Mouse (Mus musculus) myocyte (in vitro differentiated cells): Measurements from ENCODE around the gene Siglecg. TPM values are rescaled to one million over a fixed set of nuclear protein-coding genes. Genes with fewer than 3 reads are reported as not detected.

Experiments
- H3K27me3 ChIP-seq: one replicate; pipeline ENCODE4 v1.6.1; 2011; ENCODE audit not compliant: control insufficient read depth, insufficient read depth, insufficient read length
- H3K36me3 ChIP-seq: one replicate; pipeline ENCODE4 v1.6.1; 2011; ENCODE audit not compliant: control insufficient read depth, insufficient read depth
- H3K4me2 ChIP-seq: one replicate; pipeline ENCODE4 v1.6.1; 2011; ENCODE audit warnings: low read depth, control low read depth
- H3K4me3 ChIP-seq: one replicate; pipeline ENCODE4 v1.5.1; 2011; ENCODE audit warnings: mild to moderate bottlenecking, control low read depth, moderate library complexity
- H3K79me2 ChIP-seq: one replicate; pipeline ENCODE4 v1.6.1; 2011; ENCODE audit not compliant: control insufficient read depth, insufficient read depth
- H3ac ChIP-seq: one replicate; pipeline ENCODE4 v1.6.1; 2011; ENCODE audit not compliant: control insufficient read depth, insufficient read length
- MYOD1 ChIP-seq, 3 experiments: IDR thresholded peaks; one replicate each; pipeline ENCODE4 v1.6.1; 2011; ENCODE audit warnings: control low read depth in 2 of 3, low read depth in 2 of 3, mild to moderate bottlenecking in 2 of 3, moderate library complexity in 1 of 3; ENCODE audit not compliant: insufficient read length in 2 of 3, control insufficient read depth in 1 of 3
- MYOG ChIP-seq, 3 experiments: IDR thresholded peaks; one replicate each; pipeline ENCODE4 v1.6.1; 2011; ENCODE audit warnings: control low read depth in 2 of 3, low read depth in 2 of 3, mild to moderate bottlenecking in 2 of 3; ENCODE audit not compliant: insufficient read length in 2 of 3, control insufficient read depth in 1 of 3, insufficient read depth in 1 of 3
- POLR2A ChIP-seq: IDR thresholded peaks from one replicate; pipeline ENCODE4 v1.6.1; 2011; ENCODE audit warnings: low read depth, mild to moderate bottlenecking, control low read depth, moderate library complexity; ENCODE audit not compliant: insufficient read length
- REST ChIP-seq: IDR thresholded peaks from one replicate; pipeline ENCODE4 v1.6.1; 2011; ENCODE audit warnings: mild to moderate bottlenecking, control low read depth, moderate library complexity; ENCODE audit not compliant: insufficient read depth, insufficient read length
- SRF ChIP-seq: IDR thresholded peaks from one replicate; pipeline ENCODE4 v1.6.1; 2011; ENCODE audit warnings: low read depth; ENCODE audit not compliant: control insufficient read depth, insufficient read length
- TCF3 ChIP-seq: IDR thresholded peaks from one replicate; pipeline ENCODE4 v1.6.1; 2011; ENCODE audit warnings: low read depth, control low read depth; ENCODE audit not compliant: insufficient read length
- polyA plus RNA-seq: library from polyadenylated mRNA; unstranded; fragments of >200 nt; fragmentation: generic; extraction: Trizol; gene quantifications from one replicate; pipeline ENCODE4 v1.2.1, GENCODE M21; 2012; ENCODE audit warnings: missing spikeins

Gene Siglecg
- polyA plus RNA-seq, 1 experiment = 1.0 TPM

DNA sequence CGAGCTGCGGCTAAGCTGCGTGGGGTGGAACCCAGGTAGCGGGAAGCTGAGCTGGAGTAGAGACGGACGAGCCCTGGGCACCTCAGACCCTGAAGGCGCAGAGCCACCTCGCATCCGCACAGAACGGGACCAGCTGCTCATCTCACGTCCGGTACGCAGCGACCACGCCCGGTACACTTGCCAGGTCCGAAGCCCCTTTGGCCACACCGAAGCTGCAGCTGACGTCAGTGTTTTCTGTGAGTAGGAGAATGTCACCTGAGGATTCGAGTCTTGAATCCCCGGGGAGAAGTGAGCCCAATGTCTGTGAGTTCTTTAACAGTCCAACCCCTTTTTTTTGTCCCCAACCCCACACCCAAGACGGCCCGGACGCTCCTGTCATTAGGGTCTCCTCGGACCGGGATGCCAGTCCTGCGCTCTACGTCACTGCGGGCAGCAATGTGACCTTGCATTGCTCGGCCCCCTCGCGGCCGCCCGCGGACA is 56.9 kb downstream of the Siglecg start:
- TF ChIP-seq REST = no peak
- peak in 1 of 3 experiments; percentile 2 for TF ChIP-seq MYOD1 (IDR thresholded peaks at IDR 0.05; ENCODE audit: control insufficient read depth in 1 of 3, insufficient read length in 2 of 3, low read depth in 2 of 3)
- Histone ChIP-seq H3K4me2 (peak overlapping the region; percentile 97), H3K79me2 (no peaks in the 10 kb centered on the region), H3K36me3 (no peaks in the 10 kb centered on the region), H3K4me3 (peak overlapping the region; percentile 32), H3K27me3 (no peaks in the 10 kb centered on the region), H3ac (no peak overlapping the region)

DNA sequence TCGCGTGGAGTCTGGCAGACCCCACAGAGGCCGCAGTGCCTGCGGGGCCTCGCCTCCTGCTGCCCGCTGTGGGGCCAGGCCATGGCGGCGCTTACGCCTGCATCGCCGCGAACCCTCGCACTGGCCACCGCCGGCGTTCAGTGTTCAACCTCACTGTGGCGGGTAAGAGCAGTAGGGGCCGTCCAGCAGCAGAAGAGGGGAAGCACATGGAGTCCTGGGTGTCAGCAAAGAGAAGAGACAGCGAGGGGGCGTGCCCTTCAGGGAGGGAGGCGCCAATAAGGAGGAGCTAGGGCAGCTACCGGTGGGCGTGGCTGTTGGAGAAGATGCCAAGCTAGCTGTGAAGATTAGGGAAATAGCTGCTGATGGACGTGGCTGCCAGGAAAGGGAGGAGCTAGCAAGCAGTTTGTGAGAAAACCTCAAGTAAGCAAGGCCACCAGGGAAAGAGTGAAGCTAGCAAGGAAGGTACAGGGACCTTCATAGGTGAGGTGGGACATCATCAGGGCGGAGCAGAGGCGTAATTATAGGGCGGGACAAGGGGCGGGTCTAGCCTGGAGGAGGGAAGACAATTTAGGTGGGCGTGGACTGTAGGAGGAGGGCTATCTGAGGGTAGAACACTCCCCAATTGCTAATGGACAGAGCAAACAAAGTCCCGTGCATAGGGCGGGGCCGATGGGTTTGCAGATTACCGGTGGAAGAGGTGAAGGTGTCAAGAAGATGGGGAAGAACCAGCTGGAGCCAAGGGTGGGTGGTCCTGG is 57.5 kb downstream of the Siglecg start:
- Histone ChIP-seq H3K27me3 (no peaks in the 10 kb centered on the region), H3K79me2 (no peaks in the 10 kb centered on the region), H3K36me3 (no peaks in the 10 kb centered on the region)

DNA sequence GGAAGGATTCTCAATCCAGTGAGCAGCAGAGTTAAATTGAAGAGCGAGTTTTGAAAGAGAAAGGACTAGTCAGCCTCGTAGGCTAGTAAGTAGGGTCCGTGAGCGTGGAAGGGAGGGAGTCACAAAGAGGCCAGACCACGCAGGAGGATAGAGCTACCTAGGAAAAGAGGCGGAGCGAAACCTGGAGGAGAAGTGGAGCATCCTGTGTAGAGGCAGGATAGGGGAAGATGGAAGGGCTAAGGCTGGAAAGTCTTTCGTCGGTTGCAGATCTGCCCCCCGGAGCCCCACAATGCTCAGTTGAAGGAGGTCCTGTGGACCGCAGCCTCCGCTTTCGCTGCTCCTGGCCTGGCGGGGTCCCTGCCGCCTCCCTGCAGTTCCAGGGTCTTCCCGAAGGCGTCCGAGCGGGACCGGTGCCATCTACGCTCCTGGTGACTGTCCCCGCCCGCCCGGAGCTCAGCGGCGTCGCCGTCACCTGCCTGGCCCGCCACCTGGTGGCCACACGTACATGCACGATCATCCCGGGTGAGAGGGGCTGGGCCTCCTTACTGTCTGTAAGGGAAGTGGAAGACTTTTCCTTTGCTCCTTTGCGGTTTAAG is 58.2 kb downstream of the Siglecg start:
- H3ac ChIP-seq = no peak overlapping the region
- H3K4me3 ChIP-seq = peak overlapping the region; percentile 32
- peak overlapping the region; percentile 97 for H3K4me2 ChIP-seq
- no peaks in the 10 kb centered on the region for H3K27me3 ChIP-seq
- no peaks in the 10 kb centered on the region for H3K36me3 ChIP-seq
- no peak for TF ChIP-seq TCF3
- peak in 1 of 3 experiments; percentile 33 for TF ChIP-seq MYOD1 (IDR thresholded peaks at IDR 0.05; ENCODE audit: control insufficient read depth in 1 of 3, insufficient read length in 2 of 3, low read depth in 2 of 3)
- peak in 2 of 3 experiments; percentile 10 to 42 for TF ChIP-seq MYOG (IDR thresholded peaks at IDR 0.05; ENCODE audit: control insufficient read depth in 1 of 3, insufficient read depth in 1 of 3, insufficient read length in 2 of 3, low read depth in 2 of 3)
- H3K79me2 ChIP-seq = no peaks in the 10 kb centered on the region

More for the DNA sequence above, 57.5 kb downstream of the Siglecg start:
- H3K4me3 ChIP-seq = peak overlapping the region; percentile 32
- peak overlapping the region; percentile 97 for H3K4me2 ChIP-seq
- no peak overlapping the region for H3ac ChIP-seq
- TF ChIP-seq POLR2A (peak; percentile 15), SRF (no peak), MYOD1 (IDR thresholded peaks at IDR 0.05; ENCODE audit: control insufficient read depth in 1 of 3, insufficient read length in 2 of 3, low read depth in 2 of 3) (peak in 1 of 3 experiments; percentile 0)

Other genes with a start within 250 kb of the Siglecg start
- 2.7 TPM for gene Zfp715, start 94.9 kb upstream of the Siglecg start, polyA plus RNA-seq
- gene Siglecf, start 56.9 kb upstream of the Siglecg start, polyA plus RNA-seq = not detected
- gene Lim2, start 19.5 kb downstream of the Siglecg start, polyA plus RNA-seq = not detected
- gene Nkg7, start 28.9 kb downstream of the Siglecg start, polyA plus RNA-seq = not detected
- gene Cldnd2, start 32.6 kb downstream of the Siglecg start, polyA plus RNA-seq = not detected
- 244 TPM for gene Etfb, start 35.9 kb downstream of the Siglecg start, polyA plus RNA-seq
- gene Gm45233, start 35.9 kb downstream of the Siglecg start, polyA plus RNA-seq = 0.12 TPM
- gene Vsig10l, start 54.9 kb downstream of the Siglecg start, polyA plus RNA-seq = 0.73 TPM
- gene Iglon5, start 81.9 kb downstream of the Siglecg start, polyA plus RNA-seq = 4.9 TPM
- not detected for gene 4931406B18Rik, start 97.7 kb downstream of the Siglecg start, polyA plus RNA-seq
- 0.02 TPM for gene Cd33, start 136.2 kb downstream of the Siglecg start, polyA plus RNA-seq
- 0.72 TPM for gene Zfp658, start 154.1 kb downstream of the Siglecg start, polyA plus RNA-seq
- 2.8 TPM for gene Zfp719, start 171.4 kb downstream of the Siglecg start, polyA plus RNA-seq
- not detected for gene Zfp819, start 199.0 kb downstream of the Siglecg start, polyA plus RNA-seq
- not detected for gene Ceacam18, start 226.5 kb downstream of the Siglecg start, polyA plus RNA-seq